Mouse (Mus musculus): Measurements from ENCODE around the gene Yif1b. TPM values are rescaled to one million over a fixed set of nuclear protein-coding genes. Genes with fewer than 3 reads are reported as not detected.

The Yif1b gene
- polyA plus RNA-seq, 1 experiment from 2014 or later = 82.0 TPM

DNA sequence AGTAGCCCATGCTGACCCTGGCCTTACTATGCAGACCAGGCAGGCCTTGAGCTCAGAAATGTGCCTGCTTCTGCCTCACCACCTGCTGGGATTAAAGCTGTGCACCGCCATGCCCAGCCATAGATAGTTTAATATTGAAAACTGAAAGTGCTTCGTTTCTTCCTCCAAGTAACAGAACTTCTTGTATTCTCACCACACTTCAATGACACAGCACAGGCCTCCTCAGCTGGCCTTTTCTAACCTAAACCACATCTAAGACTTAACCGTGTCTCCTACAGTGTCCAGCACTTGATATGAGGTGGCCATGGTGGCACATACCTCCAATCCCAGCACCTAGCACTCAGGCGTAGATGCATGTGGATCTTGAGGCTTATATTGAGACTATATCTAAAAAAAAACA is 32.3 kb downstream of the Yif1b start:
- no peak for ATAC-seq (ENCODE audit: low FRiP score, low read depth)
- WGBS = 90% methylated on average over 4 of the region's 4 CpGs
- H3K4me2 ChIP-seq (replicated peaks) = no peak overlapping the region
- no peak overlapping the region for H3K9ac ChIP-seq
- no peak overlapping the region for H3K27ac ChIP-seq
- H3K4me1 ChIP-seq = no peaks in the 10 kb centered on the region
- no peaks in the 10 kb centered on the region for H3K36me3 ChIP-seq
- no peak overlapping the region for H3K4me3 ChIP-seq
- no peaks in the 10 kb centered on the region for H3K9me3 ChIP-seq
- H3K27me3 ChIP-seq (replicated peaks) = no peaks in the 10 kb centered on the region

DNA sequence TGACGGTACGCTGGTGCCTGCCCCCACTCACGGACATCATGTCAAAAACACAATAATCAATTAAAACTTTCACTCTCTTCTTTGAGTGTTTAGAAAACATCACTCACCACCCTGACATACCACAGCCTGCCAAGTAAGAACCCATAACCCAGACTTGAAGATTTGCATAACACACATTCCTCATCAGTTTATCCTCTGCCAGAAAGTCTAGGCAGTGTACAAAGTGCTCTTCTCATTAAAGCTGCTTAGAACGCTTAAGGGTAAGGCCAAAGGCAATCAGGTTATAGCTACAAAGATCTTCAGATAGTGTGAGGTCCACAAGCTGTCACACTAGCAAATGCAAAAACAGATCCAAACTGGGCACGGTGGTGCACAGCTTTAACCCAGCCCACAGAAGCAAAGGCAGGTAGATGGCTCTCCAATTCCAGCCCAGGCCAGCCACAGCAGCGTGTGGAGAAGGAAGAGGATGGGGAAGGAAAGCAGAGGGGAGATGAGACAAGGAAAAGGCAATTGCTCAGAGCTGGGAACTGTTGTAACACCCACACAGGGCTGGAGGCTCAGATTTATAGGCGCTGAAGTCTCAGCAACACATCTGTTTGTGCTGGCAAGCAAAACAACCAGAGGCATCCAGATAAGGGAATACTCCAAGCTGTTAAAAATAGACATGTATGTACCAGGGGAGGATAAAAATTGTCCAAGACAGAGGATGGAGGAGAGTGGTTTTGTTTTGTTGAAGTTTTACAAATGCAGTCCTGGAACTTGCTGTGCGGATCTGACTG is 33.7 kb downstream of the Yif1b start:
- 80% methylated on average over 8 of the region's 8 CpGs for WGBS
- H3K9me3 ChIP-seq = no peaks in the 10 kb centered on the region
- H3K4me1 ChIP-seq = no peaks in the 10 kb centered on the region
- H3K27me3 ChIP-seq (replicated peaks) = no peaks in the 10 kb centered on the region
- no peak overlapping the region for H3K27ac ChIP-seq
- H3K4me2 ChIP-seq (replicated peaks) = no peak overlapping the region
- ATAC-seq (ENCODE audit: low FRiP score, low read depth) = no peak
- no peak overlapping the region for H3K9ac ChIP-seq
- no peaks in the 10 kb centered on the region for H3K36me3 ChIP-seq
- H3K4me3 ChIP-seq = no peak overlapping the region

DNA sequence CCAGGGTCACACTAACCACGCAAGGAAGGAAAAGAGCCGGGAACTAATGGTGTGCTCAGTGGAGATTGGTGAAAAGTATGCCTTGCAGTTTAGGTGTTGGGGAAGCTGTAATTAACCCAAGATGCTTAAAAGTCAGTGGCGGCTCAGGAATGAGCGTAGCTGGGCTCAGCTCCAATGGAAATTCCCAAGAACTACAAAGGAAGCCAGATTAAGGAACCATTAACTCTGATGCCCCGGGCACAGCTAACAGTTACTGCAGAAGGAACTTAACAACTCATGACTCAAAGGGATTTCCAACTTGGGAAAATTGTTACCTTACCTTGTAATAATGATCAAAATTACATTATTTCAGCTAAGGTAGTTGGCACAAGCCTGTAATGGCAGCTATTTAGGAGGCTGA is 38.6 kb downstream of the Yif1b start:
- Histone ChIP-seq H3K9me3 (no peaks in the 10 kb centered on the region), H3K4me1 (peaks cover 10% of the 10 kb centered on the region), H3K4me3 (no peak overlapping the region), H3K27me3 (replicated peaks) (peaks cover 19% of the 10 kb centered on the region), H3K9ac (no peak overlapping the region), H3K27ac (no peak overlapping the region), H3K4me2 (replicated peaks) (no peak overlapping the region), H3K36me3 (no peaks in the 10 kb centered on the region)
- no peak for ATAC-seq (ENCODE audit: low FRiP score, low read depth)
- 84% methylated on average over 5 of the region's 5 CpGs for WGBS

- 89% methylated on average over 4 of the region's 4 CpGs for WGBS
- H3K4me1 ChIP-seq = peaks cover 15% of the 10 kb centered on the region
- H3K27ac ChIP-seq = no peak overlapping the region
- H3K36me3 ChIP-seq = no peaks in the 10 kb centered on the region
- H3K4me2 ChIP-seq (replicated peaks) = no peak overlapping the region
- peaks cover 27% of the 10 kb centered on the region for H3K27me3 ChIP-seq (replicated peaks)
- no peak overlapping the region for H3K4me3 ChIP-seq
- H3K9me3 ChIP-seq = no peaks in the 10 kb centered on the region
- H3K9ac ChIP-seq = no peak overlapping the region
- ATAC-seq (ENCODE audit: low FRiP score, low read depth) = no peak
Measured at GRCm38 (mm10) chr7:29277510-29277909, 39.4 kb downstream of the Yif1b start.

GRCm38 (mm10) chr7:29279261-29279660 is 41.1 kb downstream of the Yif1b start:
- Histone ChIP-seq H3K9ac (no peak overlapping the region), H3K4me1 (peaks cover 15% of the 10 kb centered on the region), H3K27me3 (replicated peaks) (peaks cover 31% of the 10 kb centered on the region), H3K36me3 (no peaks in the 10 kb centered on the region), H3K4me3 (no peak overlapping the region), H3K4me2 (replicated peaks) (no peak overlapping the region), H3K27ac (no peak overlapping the region), H3K9me3 (no peaks in the 10 kb centered on the region)
- no peak for ATAC-seq (ENCODE audit: low FRiP score, low read depth)

- no peak overlapping the region for H3K4me3 ChIP-seq
Measured at GRCm38 (mm10) chr7:29279924-29280323, 41.8 kb downstream of the Yif1b start.

DNA sequence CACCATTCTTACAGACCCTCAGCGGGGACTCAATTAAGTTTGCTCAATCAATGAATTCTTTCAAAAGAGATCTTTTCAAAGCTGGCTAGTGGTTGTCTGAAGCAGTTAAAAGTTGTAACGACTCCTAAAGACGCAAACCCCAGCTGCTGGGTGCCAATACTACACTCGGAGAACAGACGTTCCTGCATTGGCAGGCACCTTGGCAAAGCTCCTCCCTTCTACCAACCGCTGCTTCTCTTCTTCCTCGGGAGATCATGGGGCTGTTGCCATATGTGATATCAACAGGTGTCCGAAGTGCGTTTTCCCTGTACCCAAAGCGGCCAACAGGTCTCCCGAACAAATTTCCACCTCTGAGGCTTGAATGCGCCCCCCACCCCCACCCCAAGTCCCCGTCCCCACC is 42.7 kb downstream of the Yif1b start:
- H3K9ac ChIP-seq = no peak overlapping the region

More at GRCm38 (mm10) chr7:29279924-29280323, 41.8 kb downstream of the Yif1b start:
- Histone ChIP-seq H3K9ac (no peak overlapping the region), H3K9me3 (no peaks in the 10 kb centered on the region), H3K4me1 (peaks cover 15% of the 10 kb centered on the region), H3K27ac (no peak overlapping the region), H3K27me3 (replicated peaks) (peaks cover 34% of the 10 kb centered on the region), H3K4me2 (replicated peaks) (no peak overlapping the region), H3K36me3 (no peaks in the 10 kb centered on the region)
- WGBS = 86% methylated on average over 8 of the region's 8 CpGs
- no peak for ATAC-seq (ENCODE audit: low FRiP score, low read depth)

GRCm38 (mm10) chr7:29281201-29282073 is 43.3 kb downstream of the Yif1b start, which contains the start of gene Spint2:
Gene Spint2 (minus strand): TSS chr7:29281912.
- ATAC-seq (ENCODE audit: low FRiP score, low read depth) = peak; percentile 56
- Histone ChIP-seq H3K27me3 (replicated peaks) (peaks cover 37% of the 10 kb centered on the region), H3K27ac (no peak within 1 kb of the TSS), H3K9ac (peak within 1 kb of the TSS; percentile 55), H3K9me3 (no peaks in the 10 kb centered on the region), H3K4me1 (peaks cover 15% of the 10 kb centered on the region), H3K4me2 (replicated peaks) (peak within 1 kb of the TSS; percentile 97), H3K36me3 (no peaks in the 10 kb centered on the region), H3K4me3 (peak within 1 kb of the TSS; percentile 50)
- whole genome bisulfite sequencing = under 1% methylated on average over 80 of the region's 80 CpGs

More for the DNA sequence above, 42.7 kb downstream of the Yif1b start:
- H3K27ac ChIP-seq = no peak overlapping the region
- peaks cover 37% of the 10 kb centered on the region for H3K27me3 ChIP-seq (replicated peaks)
- peaks cover 15% of the 10 kb centered on the region for H3K4me1 ChIP-seq
- no peaks in the 10 kb centered on the region for H3K36me3 ChIP-seq
- no peaks in the 10 kb centered on the region for H3K9me3 ChIP-seq
- peak overlapping the region; percentile 97 for H3K4me2 ChIP-seq (replicated peaks)
- WGBS = 10% methylated on average over 13 of the region's 13 CpGs
- peak overlapping the region; percentile 50 for H3K4me3 ChIP-seq
- ATAC-seq (ENCODE audit: low FRiP score, low read depth) = no peak

DNA sequence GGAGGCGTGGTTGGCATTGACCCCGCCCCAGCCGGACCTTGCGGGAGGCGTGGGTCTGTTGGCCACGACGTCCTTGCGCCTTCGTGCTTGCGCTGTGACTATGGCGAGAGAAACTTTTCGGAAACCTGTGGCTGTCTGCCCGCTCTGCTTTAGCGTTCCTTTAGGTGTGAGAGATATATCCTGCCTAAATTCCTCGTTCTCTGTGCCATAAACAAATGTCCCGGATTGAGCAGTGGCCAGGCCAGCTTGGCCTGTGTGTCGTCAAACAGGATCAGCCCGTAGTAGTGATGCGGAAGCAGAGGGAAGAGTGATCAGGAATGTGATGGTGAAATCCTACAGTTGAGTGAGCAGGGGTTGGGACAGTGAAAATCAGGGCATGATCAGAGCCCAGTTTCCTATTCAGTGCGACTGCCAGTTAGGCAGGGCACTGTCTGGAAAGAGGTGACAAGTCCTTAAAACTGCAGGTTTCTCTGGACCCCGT is 44.0 kb downstream of the Yif1b start:
- Histone ChIP-seq H3K4me1 (peaks cover 15% of the 10 kb centered on the region), H3K27me3 (replicated peaks) (peaks cover 38% of the 10 kb centered on the region), H3K27ac (no peak overlapping the region), H3K36me3 (no peaks in the 10 kb centered on the region), H3K9ac (peak overlapping the region; percentile 55), H3K4me2 (replicated peaks) (peak overlapping the region; percentile 97), H3K4me3 (peak overlapping the region; percentile 50), H3K9me3 (no peaks in the 10 kb centered on the region)
- WGBS = 10% methylated on average over 21 of the region's 21 CpGs
- no peak for ATAC-seq (ENCODE audit: low FRiP score, low read depth)

DNA sequence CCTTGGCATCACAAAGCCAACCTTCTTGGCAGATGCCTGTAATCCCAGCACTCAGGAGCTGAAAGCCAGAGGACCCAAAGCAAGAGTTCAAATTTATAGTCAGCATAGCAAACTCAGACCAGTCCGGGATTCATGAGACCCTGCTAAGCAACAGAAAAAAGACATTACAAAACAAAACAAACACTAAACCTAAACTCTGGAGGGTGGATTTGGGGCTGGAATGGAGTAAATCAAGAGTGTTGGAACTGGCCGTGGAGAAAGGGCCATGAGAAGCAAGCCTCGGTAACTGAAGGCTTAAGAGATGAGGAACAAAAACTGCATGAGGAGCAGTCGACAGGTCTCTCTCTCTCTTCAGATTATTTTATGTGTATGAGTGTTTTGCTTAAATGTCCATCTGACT is 45.7 kb downstream of the Yif1b start:
- no peaks in the 10 kb centered on the region for H3K36me3 ChIP-seq
- H3K9me3 ChIP-seq = no peaks in the 10 kb centered on the region
- no peak for ATAC-seq (ENCODE audit: low FRiP score, low read depth)
- no peak overlapping the region for H3K9ac ChIP-seq
- H3K27me3 ChIP-seq (replicated peaks) = peaks cover 39% of the 10 kb centered on the region
- no peak overlapping the region for H3K4me3 ChIP-seq
- WGBS = 84% methylated on average over 4 of the region's 4 CpGs
- H3K4me1 ChIP-seq = peaks cover 15% of the 10 kb centered on the region
- H3K27ac ChIP-seq = no peak overlapping the region
- H3K4me2 ChIP-seq (replicated peaks) = no peak overlapping the region

DNA sequence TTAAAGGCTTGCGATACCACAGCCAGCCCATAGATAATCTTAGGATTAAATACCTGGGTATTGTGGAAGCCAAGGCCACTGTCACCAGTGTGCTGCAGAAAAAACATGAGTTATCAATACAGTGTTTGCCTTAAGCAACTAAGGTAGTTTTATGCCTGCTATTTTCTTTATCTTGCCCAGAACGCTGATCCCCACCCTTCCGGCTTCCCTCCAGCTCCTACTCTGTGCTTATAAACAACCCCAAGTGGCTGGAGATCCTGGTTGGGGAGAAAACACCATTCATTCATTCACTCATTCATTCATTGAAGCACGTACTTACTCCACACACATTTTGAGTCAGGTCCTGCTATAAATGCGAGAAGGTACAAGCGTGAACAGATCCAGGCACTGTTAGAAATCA is 46.4 kb downstream of the Yif1b start:
- Histone ChIP-seq H3K4me1 (peaks cover 19% of the 10 kb centered on the region), H3K36me3 (no peaks in the 10 kb centered on the region), H3K4me3 (no peak overlapping the region), H3K4me2 (replicated peaks) (no peak overlapping the region), H3K27me3 (replicated peaks) (peaks cover 39% of the 10 kb centered on the region), H3K27ac (no peak overlapping the region), H3K9me3 (no peaks in the 10 kb centered on the region), H3K9ac (no peak overlapping the region)
- ATAC-seq (ENCODE audit: low FRiP score, low read depth) = no peak
- WGBS = 93% methylated on average over 6 of the region's 6 CpGs

DNA sequence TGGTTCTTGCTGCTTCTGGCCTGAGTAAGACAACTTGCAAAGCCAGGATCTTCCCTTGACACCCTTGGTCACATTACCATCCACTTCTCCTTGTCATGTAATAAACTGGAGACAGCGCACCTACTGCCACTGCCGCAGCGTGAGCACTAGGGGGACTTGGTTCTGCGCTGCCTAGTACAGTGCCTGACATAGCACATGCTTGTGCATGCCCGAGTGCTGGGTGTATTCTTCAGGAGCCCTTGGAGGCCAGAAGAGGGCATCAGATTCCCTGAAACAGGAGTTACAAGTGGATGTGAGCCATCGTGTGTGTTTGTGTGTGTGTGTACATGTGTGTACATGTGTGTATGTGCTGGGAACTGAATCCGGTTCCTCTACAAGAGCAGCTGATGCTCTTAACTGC is 49.4 kb downstream of the Yif1b start:
- Histone ChIP-seq H3K27ac (no peak overlapping the region), H3K36me3 (no peaks in the 10 kb centered on the region), H3K4me1 (peaks cover 26% of the 10 kb centered on the region), H3K9me3 (no peaks in the 10 kb centered on the region), H3K4me2 (replicated peaks) (no peak overlapping the region), H3K4me3 (no peak overlapping the region), H3K9ac (no peak overlapping the region), H3K27me3 (replicated peaks) (peaks cover 16% of the 10 kb centered on the region)
- ATAC-seq (ENCODE audit: low FRiP score, low read depth) = no peak
- WGBS = 92% methylated on average over 7 of the region's 7 CpGs

Data from neural tube, embryonic 12.5 days (tissue).